8 mouse cellular contexts compared by ENCODE assay signal in the genomic region with DNA sequence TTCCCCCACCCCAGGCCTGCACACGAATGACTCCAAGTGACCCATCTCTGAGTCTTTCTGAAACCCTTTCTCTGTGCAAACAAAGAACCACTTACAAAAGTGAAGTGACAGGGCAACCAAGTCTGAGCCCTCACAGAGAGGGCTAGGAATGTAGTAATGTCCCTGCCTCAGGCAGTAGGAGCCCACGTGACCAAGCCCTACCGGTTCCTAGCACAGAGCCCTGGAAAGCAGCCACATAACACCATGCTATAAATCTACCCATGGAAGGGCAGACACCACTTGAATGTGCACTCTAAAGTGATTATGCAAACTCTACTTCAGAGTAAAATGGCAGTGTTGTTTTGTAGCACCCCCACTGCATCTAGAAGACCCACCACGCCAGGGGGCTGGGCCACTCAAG. TPM values are rescaled to one million over a fixed set of nuclear protein-coding genes. Genes with fewer than 3 reads are reported as not detected.
A peak's percentile ranks its signal among the peaks of the same experiment; 100 is the strongest.
DNase-seq lines count a peak whose midpoint lies in the region; ATAC-seq and TF ChIP-seq lines count a peak whose summit lies in the region.

No protein-coding gene starts in this region.

- H3K36me3 ChIP-seq in embryonic facial prominence, embryonic 11.5 days (replicated peaks; ENCODE audit: control insufficient read depth, insufficient read depth, low read depth, low read length), result peaks cover 4% of the 10 kb centered on the region
- H3K36me3 ChIP-seq in embryonic facial prominence, embryonic 10.5 days (replicated peaks), result peaks cover 94% of the 10 kb centered on the region
- H3K36me3 ChIP-seq in kidney, adult 2 months (ENCODE audit: control insufficient read depth, insufficient read depth, low read length), result no peaks in the 10 kb centered on the region; the same call in none of the 2 replicates
- H3K36me3 ChIP-seq in lung, embryonic 15.5 days, result peaks cover 30% of the 10 kb centered on the region
- H3K36me3 ChIP-seq in midbrain, postnatal 0 days (ENCODE audit: insufficient read depth, low read length), result peaks cover 42% of the 10 kb centered on the region

- H3K27me3 ChIP-seq in embryonic facial prominence, embryonic 11.5 days (ENCODE audit: control insufficient read depth, insufficient read depth, low read length), result no peaks in the 10 kb centered on the region
- H3K27me3 ChIP-seq in embryonic facial prominence, embryonic 10.5 days (replicated peaks; ENCODE audit: low read depth, poor library complexity, severe bottlenecking), result no peaks in the 10 kb centered on the region
- H3K27me3 ChIP-seq in kidney, adult 2 months (replicated peaks; ENCODE audit: control insufficient read depth, insufficient read depth, low read length), result no peaks in the 10 kb centered on the region
- no peaks in the 10 kb centered on the region for H3K27me3 ChIP-seq in lung, embryonic 15.5 days
- H3K27me3 ChIP-seq in midbrain, postnatal 0 days (ENCODE audit: insufficient read depth, low read length), result no peaks in the 10 kb centered on the region

- WGBS in embryonic facial prominence, embryonic 11.5 days, result 46% methylated on average over 4 of the region's 4 CpGs
- WGBS in embryonic facial prominence, embryonic 10.5 days, result 50% methylated on average over 4 of the region's 4 CpGs
- WGBS in kidney, adult 2 months, result 49% methylated on average over 4 of the region's 4 CpGs
- WGBS in lung, embryonic 15.5 days, result 53% methylated on average over 4 of the region's 4 CpGs
- 80% methylated on average over 4 of the region's 4 CpGs for WGBS in midbrain, postnatal 0 days

- H3K4me3 ChIP-seq in embryonic facial prominence, embryonic 11.5 days (ENCODE audit: low read depth, low read length), result no peak overlapping the region
- H3K4me3 ChIP-seq in embryonic facial prominence, embryonic 10.5 days, result no peak overlapping the region
- H3K4me3 ChIP-seq in kidney, adult 2 months (ENCODE audit: insufficient read depth, low read depth, low read length), result no peak overlapping the region
- H3K4me3 ChIP-seq in lung, embryonic 15.5 days, result no peak overlapping the region
- H3K4me3 ChIP-seq in midbrain, postnatal 0 days (ENCODE audit: low read depth, low read length), result no peak overlapping the region

- no peaks in the 10 kb centered on the region for H3K9me3 ChIP-seq in embryonic facial prominence, embryonic 11.5 days (replicated peaks; ENCODE audit: control insufficient read depth, low read length)
- H3K9me3 ChIP-seq in embryonic facial prominence, embryonic 10.5 days, result no peaks in the 10 kb centered on the region
- no peaks in the 10 kb centered on the region for H3K9me3 ChIP-seq in lung, embryonic 15.5 days
- H3K9me3 ChIP-seq in midbrain, postnatal 0 days (ENCODE audit: low read length), result no peaks in the 10 kb centered on the region

- no peak for DNase-seq in embryonic facial prominence, embryonic 11.5 days (ENCODE audit: low spot score)
- DNase-seq in embryonic facial prominence, embryonic 10.5 days (ENCODE audit: low spot score), result no peak
- DNase-seq in NIH3T3 (ENCODE audit: low read depth), result peak; percentile 51
- DNase-seq in kidney, adult 2 months, result peak; percentile 60
- no peak for DNase-seq in midbrain, postnatal 0 days (ENCODE audit: low spot score)
- no peak for DNase-seq in cerebellum, adult 18-20 months
- DNase-seq in cerebellum, adult 8-10 months, result no peak

- no peak for TF ChIP-seq POLR2A in kidney, adult 2 months (IDR thresholded peaks at IDR 0.05; ENCODE audit: low read depth, low read length)

- H3K9ac ChIP-seq in embryonic facial prominence, embryonic 11.5 days (replicated peaks; ENCODE audit: low read length), result no peak overlapping the region
- H3K9ac ChIP-seq in lung, embryonic 15.5 days, result no peak overlapping the region
- H3K9ac ChIP-seq in midbrain, postnatal 0 days (replicated peaks; ENCODE audit: low read length, poor library complexity, severe bottlenecking), result no peak overlapping the region

- H3K4me2 ChIP-seq in embryonic facial prominence, embryonic 11.5 days (ENCODE audit: low read depth, low read length), result no peak overlapping the region
- no peak overlapping the region for H3K4me2 ChIP-seq in lung, embryonic 15.5 days
- no peak overlapping the region for H3K4me2 ChIP-seq in midbrain, postnatal 0 days (ENCODE audit: low read depth, low read length, poor library complexity, severe bottlenecking)

- no peak overlapping the region for H3K27ac ChIP-seq in embryonic facial prominence, embryonic 11.5 days (replicated peaks; ENCODE audit: low read depth, low read length)
- no peak overlapping the region; the same call in 1 of the 2 replicates for H3K27ac ChIP-seq in embryonic facial prominence, embryonic 10.5 days (replicated peaks)
- H3K27ac ChIP-seq in kidney, adult 2 months (ENCODE audit: insufficient read depth, low read depth, low read length), result peak overlapping the region; percentile 71
- H3K27ac ChIP-seq in lung, embryonic 15.5 days, result peak overlapping the region; percentile 64
- no peak overlapping the region for H3K27ac ChIP-seq in midbrain, postnatal 0 days (ENCODE audit: low read depth, low read length)

- 0 out of 2 replicates have a peak, but pooled peaks have one; percentile 73 for ATAC-seq in embryonic facial prominence, embryonic 11.5 days (replicated peaks; ENCODE audit: insufficient number of reproducible peaks, low FRiP score, low TSS enrichment, low read depth)
- ATAC-seq in lung, embryonic 15.5 days (ENCODE audit: borderline replicate concordance, extremely low read depth, low FRiP score, low TSS enrichment), result peak; percentile 88
- ATAC-seq in midbrain, postnatal 0 days (ENCODE audit: low FRiP score), result no peak

- TF ChIP-seq CTCF in kidney, adult 2 months (conservative IDR thresholded peaks at IDR 0.05; ENCODE audit: insufficient read depth, insufficient read length, low read depth, low read length), result no peak
- TF ChIP-seq CTCF in midbrain, postnatal 0 days (IDR thresholded peaks at IDR 0.05), result no peak

- no peaks in the 10 kb centered on the region for H3K4me1 ChIP-seq in embryonic facial prominence, embryonic 11.5 days (ENCODE audit: control insufficient read depth, insufficient read depth, low read length)
- no peaks in the 10 kb centered on the region for H3K4me1 ChIP-seq in embryonic facial prominence, embryonic 10.5 days
- peaks cover 3% of the 10 kb centered on the region; the same call in 1 of the 2 replicates for H3K4me1 ChIP-seq in kidney, adult 2 months (ENCODE audit: control insufficient read depth, insufficient read depth, low read length)
- H3K4me1 ChIP-seq in lung, embryonic 15.5 days, result peaks cover 6% of the 10 kb centered on the region; the same call in 1 of the 2 replicates
- no peaks in the 10 kb centered on the region for H3K4me1 ChIP-seq in midbrain, postnatal 0 days (ENCODE audit: insufficient read depth, low read length)

RNA-seq across cellular contexts. Expression of a gene that starts 12.9 kb away (rescaled TPM):
- 102 and 104 TPM in 2 replicates for polyA plus RNA-seq in embryonic facial prominence, embryonic 11.5 days (2014; fragmentation: Nextera tagmentation; extraction: Ambion mirVana)
- 131 and 136 TPM in 2 replicates for polyA plus RNA-seq in embryonic facial prominence, embryonic 10.5 days (2016; fragmentation: Nextera tagmentation; extraction: Ambion mirVana)
- 36.6 and 39.4 TPM in 2 replicates for polyA plus RNA-seq in kidney, adult 2 months (2012; rRNA removed)
- polyA plus RNA-seq in lung, embryonic 15.5 days (2015; fragmentation: Nextera tagmentation; extraction: Ambion mirVana), result 99.4 and 99.6 TPM in 2 replicates
- 247 TPM in 2 replicates for total RNA-seq in midbrain, postnatal 0 days (2014; rRNA removed)
- 193 and 199 TPM in 2 replicates for polyA plus RNA-seq in midbrain, postnatal 0 days (2015; fragmentation: Nextera tagmentation; extraction: Ambion mirVana)

RNA-seq across cellular contexts. Expression of a gene that starts 13.1 kb away (rescaled TPM):
- polyA plus RNA-seq in embryonic facial prominence, embryonic 11.5 days (2014; fragmentation: Nextera tagmentation; extraction: Ambion mirVana), result 4.9 and 5.0 TPM in 2 replicates
- 9.3 and 11.0 TPM in 2 replicates for polyA plus RNA-seq in embryonic facial prominence, embryonic 10.5 days (2016; fragmentation: Nextera tagmentation; extraction: Ambion mirVana)
- 103 and 109 TPM in 2 replicates for polyA plus RNA-seq in kidney, adult 2 months (2012; rRNA removed)
- 9.0 and 9.2 TPM in 2 replicates for polyA plus RNA-seq in lung, embryonic 15.5 days (2015; fragmentation: Nextera tagmentation; extraction: Ambion mirVana)
- 103 and 131 TPM in 2 replicates for total RNA-seq in midbrain, postnatal 0 days (2014; rRNA removed)
- polyA plus RNA-seq in midbrain, postnatal 0 days (2015; fragmentation: Nextera tagmentation; extraction: Ambion mirVana), result 7.7 and 10.1 TPM in 2 replicates

RNA-seq across cellular contexts. Expression of a gene that starts 18.4 kb away (rescaled TPM):
- polyA plus RNA-seq in embryonic facial prominence, embryonic 11.5 days (2014; fragmentation: Nextera tagmentation; extraction: Ambion mirVana), result 2.1 and 2.3 TPM in 2 replicates
- polyA plus RNA-seq in embryonic facial prominence, embryonic 10.5 days (2016; fragmentation: Nextera tagmentation; extraction: Ambion mirVana), result 2.0 and 2.2 TPM in 2 replicates
- 1.7 and 2.3 TPM in 2 replicates for polyA plus RNA-seq in kidney, adult 2 months (2012; rRNA removed)
- 0.87 and 1.1 TPM in 2 replicates for polyA plus RNA-seq in lung, embryonic 15.5 days (2015; fragmentation: Nextera tagmentation; extraction: Ambion mirVana)
- 202 and 226 TPM in 2 replicates for total RNA-seq in midbrain, postnatal 0 days (2014; rRNA removed)
- polyA plus RNA-seq in midbrain, postnatal 0 days (2015; fragmentation: Nextera tagmentation; extraction: Ambion mirVana), result 6.9 and 7.2 TPM in 2 replicates

RNA-seq across cellular contexts. Expression of a gene that starts 40.7 kb away (rescaled TPM):
- polyA plus RNA-seq in embryonic facial prominence, embryonic 11.5 days (2014; fragmentation: Nextera tagmentation; extraction: Ambion mirVana), result 0.63 and 2.5 TPM in 2 replicates
- 1.9 and 2.1 TPM in 2 replicates for polyA plus RNA-seq in embryonic facial prominence, embryonic 10.5 days (2016; fragmentation: Nextera tagmentation; extraction: Ambion mirVana)
- polyA plus RNA-seq in kidney, adult 2 months (2012; rRNA removed), result 83.0 and 86.5 TPM in 2 replicates
- polyA plus RNA-seq in lung, embryonic 15.5 days (2015; fragmentation: Nextera tagmentation; extraction: Ambion mirVana), result 0.76 and 1.00 TPM in 2 replicates
- 12.4 and 17.4 TPM in 2 replicates for total RNA-seq in midbrain, postnatal 0 days (2014; rRNA removed)
- 0.76 and 1.00 TPM in 2 replicates for polyA plus RNA-seq in midbrain, postnatal 0 days (2015; fragmentation: Nextera tagmentation; extraction: Ambion mirVana)

RNA-seq across cellular contexts. Expression of a gene that starts 53.1 kb away (rescaled TPM):
- not detected in 2 replicates for polyA plus RNA-seq in embryonic facial prominence, embryonic 11.5 days (2014; fragmentation: Nextera tagmentation; extraction: Ambion mirVana)
- 0.14 and 0.20 TPM in 2 replicates for polyA plus RNA-seq in embryonic facial prominence, embryonic 10.5 days (2016; fragmentation: Nextera tagmentation; extraction: Ambion mirVana)
- polyA plus RNA-seq in kidney, adult 2 months (2012; rRNA removed), result 0.57 and 0.59 TPM in 2 replicates
- polyA plus RNA-seq in lung, embryonic 15.5 days (2015; fragmentation: Nextera tagmentation; extraction: Ambion mirVana), result 0.07 and 0.10 TPM in 2 replicates
- not detected in 2 replicates for total RNA-seq in midbrain, postnatal 0 days (2014; rRNA removed)
- polyA plus RNA-seq in midbrain, postnatal 0 days (2015; fragmentation: Nextera tagmentation; extraction: Ambion mirVana), result 0.23 TPM in 1 of 2 replicates, not detected in the other

Comparison
In these comparisons a context has a peak if more than half of its experiments do, and no peak if none do; other contexts are left out.
1. DNase-seq: peak in NIH3T3 (single experiment) and kidney, adult 2 months (single experiment); none in embryonic facial prominence, embryonic 11.5 days (single experiment), embryonic facial prominence, embryonic 10.5 days (single experiment), midbrain, postnatal 0 days (single experiment), cerebellum, adult 18-20 months (0 of 2) and cerebellum, adult 8-10 months (single experiment).
2. H3K27ac ChIP-seq: peak in kidney, adult 2 months (single experiment) and lung, embryonic 15.5 days (single experiment); none in embryonic facial prominence, embryonic 11.5 days (single experiment), embryonic facial prominence, embryonic 10.5 days (single experiment) and midbrain, postnatal 0 days (single experiment).